Mouse (Mus musculus) limb, embryonic 11.5 days (tissue): ENCODE results near the gene Inpp4b. TPM values are rescaled to one million over a fixed set of nuclear protein-coding genes. Genes with fewer than 3 reads are reported as not detected.

Experiments used
- ATAC-seq: fragments of 200-750 bp; cut with Nextera tagmentation; 2 replicates; pipeline ENCODE4 v1.8.0; 2017; ENCODE audit warnings: low read depth; ENCODE audit not compliant: insufficient number of reproducible peaks, low FRiP score, low TSS enrichment
- DNase-seq: peaks from one replicate; pipeline ENCODE4 v3.0.0-alpha.2; 2015; ENCODE audit warnings: low spot score
- H3K27ac ChIP-seq: fragments of 300-500 bp; sonication (generic); replicated peaks from 2 replicates; pipeline ENCODE4 v1.5.1; 2014; ENCODE audit warnings: low read depth, mild to moderate bottlenecking, low read length
- H3K27me3 ChIP-seq: fragments of 300-500 bp; sonication (generic); 2 replicates; pipeline ENCODE4 v1.6.1; 2014; ENCODE audit warnings: mild to moderate bottlenecking, low read length, mixed read lengths; ENCODE audit not compliant: control insufficient read depth, insufficient read depth
- H3K36me3 ChIP-seq: fragments of 300-500 bp; sonication (generic); 2 replicates; pipeline ENCODE4 v1.6.1; 2014; ENCODE audit warnings: mild to moderate bottlenecking, low read length, moderate library complexity, mixed read lengths; ENCODE audit not compliant: control insufficient read depth, insufficient read depth
- H3K4me1 ChIP-seq: fragments of 300-500 bp; sonication (generic); 2 replicates; pipeline ENCODE4 v1.6.1; 2014; ENCODE audit warnings: low read length, mixed read lengths; ENCODE audit not compliant: control insufficient read depth, insufficient read depth
- H3K4me2 ChIP-seq: fragments of 300-500 bp; sonication (generic); 2 replicates; pipeline ENCODE4 v1.6.1; 2014; ENCODE audit warnings: low read depth, mild to moderate bottlenecking, moderate library complexity; ENCODE audit not compliant: severe bottlenecking
- H3K4me3 ChIP-seq: fragments of 300-500 bp; sonication (generic); 2 replicates; pipeline ENCODE4 v1.5.1; 2014; ENCODE audit warnings: low read depth, low read length
- H3K9ac ChIP-seq: fragments of 300-500 bp; sonication (generic); 2 replicates; pipeline ENCODE4 v1.6.1; 2014; ENCODE audit warnings: mild to moderate bottlenecking, low read length
- H3K9me3 ChIP-seq: fragments of 300-500 bp; sonication (generic); 2 replicates; pipeline ENCODE4 v1.6.1; 2016; ENCODE audit warnings: low read length; ENCODE audit not compliant: control insufficient read depth
- WGBS: fragments of 180-500 bp; shearing (Covaris S2); extraction: QIAGEN DNeasy Blood & Tissue Kit; methylation state at CpG from one replicate; pipeline ENCODE4 v1.1.7; 2014; 5-methylcytosine and 5-hydroxymethylcytosine counted together
- polyA plus RNA-seq: library from polyadenylated mRNA; unstranded; fragments of >200 nt; fragmentation: Nextera tagmentation; extraction: Ambion mirVana; gene quantifications from 2 replicates; pipeline ENCODE4 v1.2.1, GENCODE M21; 2014

Inpp4b gene
- polyA plus RNA-seq, 1 experiment from 2014 or later: 8.8 TPM

- ATAC-seq: no peak
- no peaks in the 10 kb centered on the region for H3K9me3 ChIP-seq
Measured at GRCm38 (mm10) chr8:81831430-81831829, 489.1 kb downstream of the Inpp4b start.

GRCm38 (mm10) chr8:81833852-81834251, 491.5 kb downstream of the Inpp4b start:
- Histone ChIP-seq H3K4me3 (no peak overlapping the region), H3K4me1 (no peaks in the 10 kb centered on the region), H3K9me3 (no peaks in the 10 kb centered on the region), H3K4me2 (no peak overlapping the region), H3K36me3 (no peaks in the 10 kb centered on the region), H3K27me3 (no peaks in the 10 kb centered on the region), H3K9ac (no peak overlapping the region), H3K27ac (no peak overlapping the region)
- ATAC-seq (no peak), DNase-seq (no peak)

More at GRCm38 (mm10) chr8:81831430-81831829, 489.1 kb downstream of the Inpp4b start:
- Histone ChIP-seq H3K27me3 (no peaks in the 10 kb centered on the region), H3K36me3 (no peaks in the 10 kb centered on the region), H3K4me3 (no peak overlapping the region), H3K4me1 (no peaks in the 10 kb centered on the region), H3K4me2 (no peak overlapping the region), H3K27ac (no peak overlapping the region), H3K9ac (no peak overlapping the region)
- DNase-seq: no peak

GRCm38 (mm10) chr8:81840512-81840911, 498.2 kb downstream of the Inpp4b start:
- Histone ChIP-seq H3K36me3 (no peaks in the 10 kb centered on the region), H3K4me2 (no peak overlapping the region), H3K9me3 (no peaks in the 10 kb centered on the region), H3K4me1 (no peaks in the 10 kb centered on the region), H3K27me3 (no peaks in the 10 kb centered on the region), H3K4me3 (no peak overlapping the region), H3K27ac (no peak overlapping the region), H3K9ac (no peak overlapping the region)
- no peak for ATAC-seq
- DNase-seq: no peak

- 87% methylated on average over 10 of the region's 10 CpGs for WGBS
- H3K27me3 ChIP-seq: no peaks in the 10 kb centered on the region
- no peak overlapping the region for H3K9ac ChIP-seq
- no peak overlapping the region for H3K4me2 ChIP-seq
- H3K4me3 ChIP-seq: no peak overlapping the region
- ATAC-seq (no peak), DNase-seq (no peak)
- no peaks in the 10 kb centered on the region for H3K36me3 ChIP-seq
- H3K27ac ChIP-seq: no peak overlapping the region
- no peaks in the 10 kb centered on the region for H3K4me1 ChIP-seq
- no peaks in the 10 kb centered on the region for H3K9me3 ChIP-seq
Measured at GRCm38 (mm10) chr8:81844104-81844982, 502.0 kb downstream of the Inpp4b start.

- WGBS: 90% methylated on average over 2 of the region's 2 CpGs
- ATAC-seq: no peak
- H3K9me3 ChIP-seq: no peaks in the 10 kb centered on the region
Measured at GRCm38 (mm10) chr8:81847929-81848328, 505.6 kb downstream of the Inpp4b start.

GRCm38 (mm10) chr8:81849976-81850375, 507.6 kb downstream of the Inpp4b start:
- no peaks in the 10 kb centered on the region for H3K27me3 ChIP-seq
- no peak overlapping the region for H3K4me3 ChIP-seq
- no peaks in the 10 kb centered on the region for H3K36me3 ChIP-seq
- H3K9me3 ChIP-seq: no peaks in the 10 kb centered on the region
- no peak overlapping the region for H3K4me2 ChIP-seq
- ATAC-seq (no peak), DNase-seq (no peak)
- WGBS: 80% methylated on average over 1 of the region's 1 CpGs
- H3K4me1 ChIP-seq: no peaks in the 10 kb centered on the region
- no peak overlapping the region for H3K9ac ChIP-seq
- H3K27ac ChIP-seq: no peak overlapping the region

More at GRCm38 (mm10) chr8:81847929-81848328, 505.6 kb downstream of the Inpp4b start:
- H3K27ac ChIP-seq: no peak overlapping the region
- no peak for DNase-seq
- no peak overlapping the region for H3K4me2 ChIP-seq
- H3K4me3 ChIP-seq: no peak overlapping the region
- H3K9ac ChIP-seq: no peak overlapping the region
- no peaks in the 10 kb centered on the region for H3K27me3 ChIP-seq
- no peaks in the 10 kb centered on the region for H3K4me1 ChIP-seq
- H3K36me3 ChIP-seq: no peaks in the 10 kb centered on the region

- H3K4me2 ChIP-seq: no peak overlapping the region
- DNase-seq: no peak
- H3K4me3 ChIP-seq: no peak overlapping the region
- WGBS: 74% methylated on average over 4 of the region's 4 CpGs
- H3K4me1 ChIP-seq: no peaks in the 10 kb centered on the region
- H3K9me3 ChIP-seq: no peaks in the 10 kb centered on the region
- H3K27ac ChIP-seq: no peak overlapping the region
- H3K27me3 ChIP-seq: no peaks in the 10 kb centered on the region
- H3K36me3 ChIP-seq: no peaks in the 10 kb centered on the region
- ATAC-seq: no peak
- no peak overlapping the region for H3K9ac ChIP-seq
Measured at GRCm38 (mm10) chr8:81853184-81853583, 510.8 kb downstream of the Inpp4b start.

GRCm38 (mm10) chr8:81854543-81854942, 512.2 kb downstream of the Inpp4b start:
- Histone ChIP-seq H3K9ac (no peak overlapping the region), H3K27me3 (no peaks in the 10 kb centered on the region), H3K36me3 (no peaks in the 10 kb centered on the region), H3K4me3 (no peak overlapping the region), H3K4me2 (no peak overlapping the region), H3K4me1 (no peaks in the 10 kb centered on the region), H3K27ac (no peak overlapping the region), H3K9me3 (no peaks in the 10 kb centered on the region)
- no peak for DNase-seq
- ATAC-seq: no peak
- WGBS: 88% methylated on average over 8 of the region's 8 CpGs

GRCm38 (mm10) chr8:81855009-81855408, 512.7 kb downstream of the Inpp4b start:
- H3K4me1 ChIP-seq: no peaks in the 10 kb centered on the region
- H3K27ac ChIP-seq: no peak overlapping the region
- no peaks in the 10 kb centered on the region for H3K9me3 ChIP-seq
- ATAC-seq (no peak), DNase-seq (no peak)
- 89% methylated on average over 1 of the region's 1 CpGs for WGBS
- H3K27me3 ChIP-seq: no peaks in the 10 kb centered on the region
- H3K36me3 ChIP-seq: no peaks in the 10 kb centered on the region
- no peak overlapping the region for H3K4me3 ChIP-seq
- H3K4me2 ChIP-seq: no peak overlapping the region
- H3K9ac ChIP-seq: no peak overlapping the region
